Mouse (Mus musculus) lung, adult 2 months (tissue): ENCODE data around the gene Nrap. TPM values are rescaled to one million over a fixed set of nuclear protein-coding genes. Genes with fewer than 3 reads are reported as not detected.
A peak's percentile ranks its signal among the peaks of the same experiment; 100 is the strongest.
"Not testable (repeated sequence)": the region's sequence is repeated elsewhere in the genome, so short reads cannot be mapped to it uniquely, and the experiment has no call there.

ENCODE experiments used
- DNase-seq: peaks from one replicate; pipeline ENCODE4 v3.0.0; 2022
- H3K4me1 ChIP-seq: fragments of 200-500 bp; 2 replicates; pipeline ENCODE4 v1.6.1; 2011; ENCODE audit warnings: low read length; ENCODE audit not compliant: control insufficient read depth, insufficient read depth
- H3K4me3 ChIP-seq: fragments of 200-500 bp; replicated peaks from 2 replicates; pipeline ENCODE3; 2011; ENCODE audit warnings: low read depth, mild to moderate bottlenecking, control low read depth, low read length; ENCODE audit errors: extremely low read depth
- CTCF ChIP-seq: fragments of 200-500 bp; IDR thresholded peaks from 2 replicates; pipeline ENCODE4 v1.5.1; 2011; ENCODE audit warnings: mild to moderate bottlenecking, low read length, control low read depth; ENCODE audit not compliant: insufficient read depth
- POLR2A ChIP-seq: fragments of 200-500 bp; IDR thresholded peaks from 2 replicates; pipeline ENCODE4 v1.6.1; 2011; ENCODE audit warnings: low read depth, mild to moderate bottlenecking, control low read depth, low read length, borderline replicate concordance; ENCODE audit errors: extremely low read depth
- WGBS: fragments of 180-500 bp; shearing (Covaris S2); methylation state at CpG from one replicate; pipeline ENCODE4 v1.1.7; 2018; 5-methylcytosine and 5-hydroxymethylcytosine counted together
- polyA plus RNA-seq: library from polyadenylated mRNA; depleted of rRNA; stranded (reverse); fragments of >200 nt; gene quantifications from 2 replicates; pipeline ENCODE4 v1.2.3, GENCODE M21; 2012

The Nrap gene
- polyA plus RNA-seq, 1 experiment, result 9.4 TPM

DNA sequence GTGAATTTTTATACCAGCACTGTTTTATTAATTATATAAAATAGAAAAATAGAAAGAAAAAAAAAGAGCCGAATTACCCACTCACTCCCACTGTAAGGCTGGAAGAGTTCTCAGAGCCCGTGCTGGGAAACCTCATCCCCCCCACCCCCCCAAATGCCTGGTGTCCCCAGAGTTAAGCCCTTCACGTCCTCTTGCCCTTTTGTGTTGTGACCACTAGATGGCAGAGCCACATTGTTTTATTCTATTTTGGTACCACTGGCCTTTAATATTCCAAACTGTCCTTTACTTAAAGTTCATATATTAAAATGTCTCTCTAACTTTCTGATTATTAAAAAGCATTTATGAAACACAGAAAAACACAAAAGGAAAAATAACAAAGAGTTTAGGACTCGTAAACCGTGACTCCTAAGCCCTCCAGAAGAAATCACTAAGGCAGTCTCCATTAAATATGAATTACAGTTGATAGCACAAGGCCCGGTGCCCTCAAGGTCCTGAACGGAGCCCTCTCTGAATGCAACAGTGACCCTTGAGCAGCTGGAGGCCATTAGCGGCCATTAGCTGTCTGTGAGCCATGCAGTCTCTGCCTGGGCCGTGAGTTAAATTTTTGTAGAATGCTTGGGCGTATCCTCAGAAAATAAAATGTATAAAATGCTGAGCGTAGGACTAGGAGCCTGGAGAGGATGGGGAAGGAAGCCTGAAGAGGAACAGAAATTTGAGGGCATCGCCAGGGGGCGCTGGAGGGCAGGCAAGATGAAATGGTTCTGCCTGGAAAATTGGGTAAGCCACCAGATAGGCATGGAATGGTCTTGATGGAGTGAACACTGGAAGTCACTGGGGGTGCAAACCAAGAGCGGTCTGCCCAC is 32.9 kb upstream of the Nrap start:
- H3K4me3 ChIP-seq, result no peak overlapping the region

GRCm38 (mm10) chr19:56420345-56420744 is 30.5 kb upstream of the Nrap start:
- TF ChIP-seq CTCF (no peak), POLR2A (no peak)
- no peak for DNase-seq
- H3K4me1 ChIP-seq, result no peaks in the 10 kb centered on the region
- 85% methylated on average over 3 of the region's 3 CpGs for WGBS
- no peak overlapping the region for H3K4me3 ChIP-seq

More for the DNA sequence above, 32.9 kb upstream of the Nrap start:
- peak; percentile 83 for DNase-seq
- H3K4me1 ChIP-seq, result no peaks in the 10 kb centered on the region
- peak; percentile 87 for TF ChIP-seq CTCF
- TF ChIP-seq POLR2A, result no peak
- 37% methylated on average over 14 of the region's 14 CpGs for WGBS

- 73% methylated on average over 9 of the region's 9 CpGs for WGBS
- H3K4me3 ChIP-seq, result no peak overlapping the region
- TF ChIP-seq POLR2A (no peak), CTCF (no peak)
- DNase-seq, result no peak
- no peaks in the 10 kb centered on the region for H3K4me1 ChIP-seq
Observed at GRCm38 (mm10) chr19:56419452-56419851, 29.6 kb upstream of the Nrap start.

DNA sequence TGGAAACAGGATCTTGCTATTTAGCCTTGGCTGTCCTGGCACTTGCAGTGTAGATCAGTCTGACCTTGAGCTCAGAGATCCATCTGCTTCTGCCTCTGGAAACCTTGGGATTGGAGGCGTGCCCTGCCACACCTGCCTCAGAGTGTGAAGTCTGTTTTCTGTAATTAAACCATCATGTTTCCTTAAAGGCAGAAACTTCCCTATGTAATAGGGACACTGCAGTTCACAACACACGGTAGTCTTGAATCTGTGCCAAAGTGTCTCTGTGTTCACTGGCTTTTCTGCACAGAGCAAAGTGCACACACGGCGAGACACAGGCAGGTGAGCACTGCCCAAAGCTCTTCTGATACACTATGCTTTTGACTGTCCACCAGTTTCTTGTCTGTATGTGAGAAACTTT is 28.6 kb upstream of the Nrap start:
- no peak for TF ChIP-seq POLR2A
- no peak for TF ChIP-seq CTCF
- no peak for DNase-seq
- 78% methylated on average over 4 of the region's 4 CpGs for WGBS
- Histone ChIP-seq H3K4me3 (no peak overlapping the region), H3K4me1 (no peaks in the 10 kb centered on the region)

GRCm38 (mm10) chr19:56409884-56410283 is 20.0 kb upstream of the Nrap start:
- WGBS, result 94% methylated on average over 4 of the region's 4 CpGs
- not testable (repeated sequence) for H3K4me3 ChIP-seq, DNase-seq, H3K4me1 ChIP-seq

DNA sequence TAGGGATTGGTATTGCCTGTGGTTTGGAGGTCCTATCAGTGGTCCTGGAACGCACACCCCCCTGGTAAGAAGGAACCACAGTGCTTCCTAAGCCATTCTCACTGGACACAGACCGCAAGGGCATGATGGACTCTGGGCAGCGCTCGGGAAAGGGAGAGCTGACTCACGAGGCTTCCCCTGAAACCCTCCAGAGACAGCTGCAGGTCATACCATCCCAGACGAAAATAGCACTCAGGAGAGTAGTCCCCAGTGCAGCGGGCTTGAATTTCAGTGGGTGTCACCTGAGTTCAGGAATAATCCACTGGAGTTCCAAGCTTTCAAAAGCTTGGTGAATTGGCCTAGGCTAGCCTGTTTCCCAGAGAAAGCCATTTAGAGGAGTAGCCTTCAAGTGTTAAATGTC is 16.7 kb upstream of the Nrap start:
- no peaks in the 10 kb centered on the region for H3K4me1 ChIP-seq
- H3K4me3 ChIP-seq, result no peak overlapping the region
- no peak for DNase-seq
- 93% methylated on average over 7 of the region's 7 CpGs for WGBS
- TF ChIP-seq POLR2A (no peak), CTCF (no peak)

DNA sequence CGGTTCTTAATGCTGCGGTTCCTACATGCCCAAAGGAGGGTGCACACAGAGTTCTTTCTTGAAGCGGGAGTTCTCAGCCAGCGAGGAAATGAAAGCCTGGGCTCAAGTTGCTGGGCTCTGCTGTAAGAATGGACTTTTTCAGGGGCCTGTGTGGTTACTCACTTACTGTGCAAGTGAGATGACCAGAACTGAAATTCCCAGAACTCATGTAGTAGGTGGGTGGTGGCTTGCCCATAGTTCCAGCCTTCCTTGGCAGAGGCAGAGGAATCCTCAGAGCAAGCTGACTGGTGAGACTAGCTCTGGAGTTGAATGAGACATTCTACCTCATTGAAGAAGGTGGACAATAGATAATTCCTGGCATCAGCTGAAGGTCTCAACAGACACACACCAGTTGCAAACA is 16.0 kb upstream of the Nrap start:
- no peak for DNase-seq
- H3K4me1 ChIP-seq, result no peaks in the 10 kb centered on the region
- 93% methylated on average over 4 of the region's 4 CpGs for WGBS
- TF ChIP-seq POLR2A (no peak), CTCF (no peak)
- no peak overlapping the region for H3K4me3 ChIP-seq

- TF ChIP-seq CTCF (no peak), POLR2A (no peak)
- H3K4me3 ChIP-seq, result no peak overlapping the region
- WGBS, result 55% methylated on average over 6 of the region's 6 CpGs
- DNase-seq, result no peak
- peaks cover 8% of the 10 kb centered on the region; the same call in 1 of the 2 replicates for H3K4me1 ChIP-seq
Observed at GRCm38 (mm10) chr19:56401864-56402263, 12.0 kb upstream of the Nrap start.

GRCm38 (mm10) chr19:56400200-56400599 is 10.4 kb upstream of the Nrap start:
- TF ChIP-seq CTCF (no peak), POLR2A (peak; percentile 16; the same call in 1 of the 2 replicates)
- Histone ChIP-seq H3K4me1 (peaks cover 11% of the 10 kb centered on the region; the same call in 1 of the 2 replicates), H3K4me3 (no peak overlapping the region)
- DNase-seq, result peak; percentile 87
- 21% methylated on average over 14 of the region's 14 CpGs for WGBS

GRCm38 (mm10) chr19:56398528-56398795 is 8.6 kb upstream of the Nrap start:
- no peak for TF ChIP-seq POLR2A
- TF ChIP-seq CTCF, result no peak
- Histone ChIP-seq H3K4me3 (no peak overlapping the region), H3K4me1 (peaks cover 11% of the 10 kb centered on the region; the same call in 1 of the 2 replicates)
- DNase-seq, result no peak
